Mouse (Mus musculus) G1E (cell line): ENCODE results near the gene Tmem132c.

ENCODE experiments used
- CTCF ChIP-seq: IDR thresholded peaks from 2 replicates; pipeline ENCODE4 v1.5.1; 2012; ENCODE audit warnings: low read depth, low read length, inconsistent platforms, mixed read lengths
- GATA1 ChIP-seq: IDR thresholded peaks from 2 replicates; pipeline ENCODE4 v1.6.1; 2012; ENCODE audit warnings: borderline replicate concordance, low read length, inconsistent platforms, mixed read lengths
- TAL1 ChIP-seq: conservative IDR thresholded peaks from 2 replicates; pipeline ENCODE4 v1.6.1; 2012; ENCODE audit warnings: low read depth, low read length, inconsistent platforms, mixed read lengths

DNA sequence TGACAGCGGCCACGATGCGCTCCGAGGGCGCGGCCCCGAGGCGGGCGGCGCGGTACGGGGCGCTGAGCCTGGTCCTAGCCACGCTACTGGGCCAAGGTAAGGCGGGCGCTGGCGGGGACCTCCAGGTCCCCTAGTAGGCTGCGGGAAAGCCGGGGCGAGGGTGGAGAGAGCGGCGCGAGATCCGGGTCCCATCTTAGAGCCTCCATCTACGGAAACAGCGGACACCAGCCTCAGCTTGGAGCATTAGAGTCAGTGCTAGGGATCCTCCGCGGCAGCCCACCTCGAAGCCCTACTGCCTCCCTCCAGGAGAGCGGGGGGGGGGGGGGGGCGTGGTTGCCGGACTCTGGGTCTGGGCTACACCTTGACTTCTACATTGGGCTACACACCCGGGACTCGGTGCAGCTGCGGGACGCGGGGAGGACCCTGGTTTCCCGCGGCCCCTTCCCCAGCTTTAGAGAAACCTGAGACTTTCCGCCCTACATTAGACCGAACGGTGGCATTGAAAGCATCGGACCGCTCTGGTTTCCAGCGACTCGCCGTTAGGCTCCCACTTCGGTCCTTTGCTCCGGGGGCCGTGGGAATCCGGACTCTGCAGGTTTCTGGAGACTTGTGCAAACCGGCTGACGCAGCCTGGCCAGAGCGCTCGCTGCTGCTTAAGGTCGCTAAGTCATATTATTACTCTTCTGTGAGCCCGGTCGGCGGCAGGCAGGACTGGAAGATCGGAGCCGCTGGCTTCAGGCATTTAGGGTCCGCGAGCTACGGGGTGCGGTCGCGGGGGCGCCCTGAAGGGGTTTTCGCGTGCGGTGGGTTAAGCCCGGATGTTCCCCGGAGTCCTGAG lies 536 bp downstream of the Tmem132c start:
- TF ChIP-seq CTCF: no peak
- TF ChIP-seq TAL1: no peak
- TF ChIP-seq GATA1: no peak
